Mouse (Mus musculus) gonadal fat pad, adult 2 months (tissue): ENCODE measurements around the gene Klhl42. TPM values are rescaled to one million over a fixed set of nuclear protein-coding genes. Genes with fewer than 3 reads are reported as not detected.

Experiments used
- DNase-seq: peaks from one replicate; pipeline ENCODE4 v3.0.0-alpha.2; 2012; ENCODE audit warnings: low read depth
- polyA plus RNA-seq: library from polyadenylated mRNA; depleted of rRNA; stranded (reverse); fragments of >200 nt; gene quantifications from 2 replicates; pipeline ENCODE4 v1.2.3, GENCODE M21; 2012

Klhl42 gene
- polyA plus RNA-seq, 1 experiment = 19.0 TPM

DNA sequence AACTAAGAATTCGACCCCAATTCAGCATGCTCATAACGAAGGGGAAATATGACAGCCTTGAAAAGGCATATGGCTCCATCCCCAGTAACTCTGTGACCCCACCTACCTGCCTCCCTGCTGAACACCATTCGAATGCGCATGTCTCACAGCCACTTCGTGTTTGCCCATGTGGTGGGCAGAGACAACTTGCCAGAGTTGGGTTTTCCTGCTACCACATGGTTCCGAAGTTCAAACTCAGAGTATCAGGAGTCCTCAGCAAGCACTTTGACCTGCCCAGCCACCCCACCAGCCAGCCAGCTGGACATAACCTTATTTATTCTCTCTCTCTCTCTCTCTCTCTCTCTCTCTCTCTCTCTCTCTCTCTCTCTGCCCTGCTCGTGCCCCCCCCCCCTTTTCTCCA, 3.4 kb upstream of the Klhl42 start:
- no peak for DNase-seq

DNA sequence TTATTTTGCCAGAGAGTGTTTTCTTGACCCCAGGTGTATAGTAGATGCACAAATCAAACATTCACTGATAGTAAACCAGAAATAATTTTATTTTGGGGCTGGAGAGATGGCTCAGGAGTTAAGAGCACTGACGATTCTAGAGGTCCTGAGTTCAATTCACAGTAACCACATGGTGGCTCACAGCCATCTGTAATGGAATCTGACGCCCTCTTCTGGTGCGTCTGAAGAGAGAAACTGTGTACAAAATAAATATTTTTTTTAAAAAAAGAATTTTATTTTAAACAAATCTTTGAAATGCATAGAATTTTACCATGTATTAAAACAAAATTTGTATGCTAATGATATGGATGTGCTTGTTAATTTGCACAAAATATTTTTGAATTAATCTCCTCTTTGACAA, 2.7 kb upstream of the Klhl42 start:
- DNase-seq = no peak

DNA sequence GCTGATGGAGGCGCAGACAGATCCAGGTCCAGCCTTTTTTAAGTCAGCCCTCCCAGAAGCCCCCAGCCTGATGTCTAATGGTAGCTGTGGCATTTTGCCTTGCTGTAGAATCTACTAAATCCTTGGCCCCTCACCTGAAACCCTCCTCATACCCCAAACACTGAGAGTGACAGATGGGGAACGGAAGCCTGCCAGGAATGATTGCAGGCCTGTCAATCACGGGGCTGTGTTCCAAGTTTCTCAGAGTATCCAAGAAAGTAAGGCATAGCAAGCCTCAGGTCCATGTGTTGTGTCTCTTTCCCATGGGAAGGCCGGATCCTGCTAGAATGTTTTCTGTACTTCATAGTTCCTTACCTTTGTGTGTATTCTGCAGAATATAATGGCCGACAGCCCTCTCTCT, 988 bp upstream of the Klhl42 start:
- DNase-seq = no peak

DNA sequence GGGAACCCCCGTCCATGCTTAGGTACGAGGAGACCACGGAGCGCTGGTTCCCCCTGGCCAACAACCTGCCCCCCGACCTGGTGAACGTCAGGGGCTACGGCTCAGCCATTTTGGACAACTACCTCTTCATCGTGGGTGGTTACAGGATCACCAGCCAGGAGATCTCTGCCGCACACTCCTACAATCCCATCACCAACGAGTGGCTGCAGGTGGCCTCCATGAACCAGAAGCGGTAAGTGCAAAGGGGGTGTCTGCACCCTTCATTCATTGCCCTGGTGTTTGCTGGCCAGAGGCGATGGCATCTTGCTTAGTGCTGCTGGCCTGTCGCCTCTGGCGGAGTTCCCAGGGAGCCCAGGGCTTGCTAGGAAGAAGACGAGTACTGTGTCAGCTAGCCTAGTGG, 957 bp downstream of the Klhl42 start:
- no peak for DNase-seq

DNA sequence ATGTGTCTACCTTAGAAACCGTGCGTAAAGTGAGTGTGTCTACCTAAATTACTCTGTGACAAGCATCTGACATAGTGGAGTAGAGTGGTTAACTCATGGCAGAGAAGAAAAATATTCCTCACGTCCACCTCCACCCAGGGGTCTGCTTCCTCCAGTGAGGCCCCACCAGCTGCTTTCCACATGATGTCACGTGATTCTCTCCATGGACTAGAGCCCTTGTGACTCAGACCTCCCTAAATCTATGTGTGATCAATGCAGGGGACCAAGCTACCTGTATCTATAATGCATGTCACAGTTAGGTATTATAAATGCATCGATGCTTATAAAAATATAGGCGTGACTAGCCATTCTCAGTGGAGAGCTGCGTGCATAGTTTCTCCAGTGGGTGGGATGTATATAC, 3.6 kb downstream of the Klhl42 start:
- no peak for DNase-seq

DNA sequence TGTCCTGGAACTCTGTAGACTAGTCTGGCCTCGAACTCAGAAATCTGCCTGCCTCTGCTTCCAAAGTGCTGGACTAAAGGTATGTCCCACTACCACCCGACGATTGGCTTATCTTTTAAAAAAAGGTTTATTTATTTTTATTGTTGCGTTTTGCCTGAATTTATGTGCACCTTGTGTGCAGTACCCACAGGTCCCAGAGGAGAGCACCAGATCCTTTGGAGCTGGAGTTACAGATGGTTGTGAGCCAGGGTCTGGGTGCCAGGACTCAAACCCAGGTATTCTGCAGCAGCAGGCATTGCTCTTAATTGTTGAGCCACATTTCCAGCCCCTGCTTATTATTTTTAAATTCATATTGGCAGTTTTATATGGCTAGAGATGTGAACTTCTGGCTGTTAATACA, 4.9 kb downstream of the Klhl42 start:
- DNase-seq = no peak

DNA sequence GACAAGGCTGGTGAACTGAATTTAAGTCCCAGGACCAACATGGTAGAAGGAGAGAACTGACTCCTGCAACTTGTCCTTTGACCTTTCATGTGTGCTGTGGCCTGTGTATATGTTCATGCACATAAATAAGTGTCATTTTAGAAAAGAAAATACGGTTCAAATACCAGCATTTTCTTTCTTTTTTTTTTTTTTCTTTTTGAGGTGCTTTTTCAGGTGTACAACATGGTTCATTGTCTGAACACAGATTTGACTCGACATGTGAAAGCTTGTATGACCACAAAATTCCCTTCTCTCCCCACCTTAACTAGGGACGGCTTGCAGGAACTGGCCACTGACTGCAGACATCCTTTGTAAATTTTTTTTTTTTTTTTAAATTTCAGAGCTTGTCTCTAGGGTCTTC, 5.8 kb downstream of the Klhl42 start:
- no peak for DNase-seq

DNA sequence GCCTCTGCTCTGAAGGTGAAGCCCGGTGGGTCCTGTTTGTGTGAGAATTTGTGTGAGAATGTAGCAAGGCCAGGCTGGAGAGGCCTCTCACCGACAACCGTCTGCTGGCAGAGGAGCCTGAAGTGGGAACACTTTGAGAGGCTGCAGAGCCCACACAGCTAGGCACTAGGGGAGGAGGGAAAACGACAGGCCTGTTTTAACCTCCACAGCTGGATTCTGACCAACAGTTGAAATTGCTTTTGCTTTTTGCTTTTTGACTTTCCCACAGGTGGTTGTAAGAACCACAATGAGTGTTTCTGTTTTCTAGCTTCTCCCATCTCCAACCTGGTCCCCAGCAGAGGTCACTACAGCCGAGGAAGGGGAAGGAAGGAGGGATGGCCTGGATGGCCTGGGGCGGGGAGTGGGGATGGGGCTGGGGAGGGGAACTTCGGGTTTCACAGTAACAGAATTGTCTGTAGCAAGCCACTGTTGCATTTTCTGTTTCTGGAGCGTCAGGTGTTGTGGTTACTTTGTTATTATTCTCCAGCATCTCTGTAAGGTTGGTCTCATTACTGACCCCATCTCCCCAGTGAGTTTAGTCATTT, 6.3 kb downstream of the Klhl42 start:
- no peak for DNase-seq

DNA sequence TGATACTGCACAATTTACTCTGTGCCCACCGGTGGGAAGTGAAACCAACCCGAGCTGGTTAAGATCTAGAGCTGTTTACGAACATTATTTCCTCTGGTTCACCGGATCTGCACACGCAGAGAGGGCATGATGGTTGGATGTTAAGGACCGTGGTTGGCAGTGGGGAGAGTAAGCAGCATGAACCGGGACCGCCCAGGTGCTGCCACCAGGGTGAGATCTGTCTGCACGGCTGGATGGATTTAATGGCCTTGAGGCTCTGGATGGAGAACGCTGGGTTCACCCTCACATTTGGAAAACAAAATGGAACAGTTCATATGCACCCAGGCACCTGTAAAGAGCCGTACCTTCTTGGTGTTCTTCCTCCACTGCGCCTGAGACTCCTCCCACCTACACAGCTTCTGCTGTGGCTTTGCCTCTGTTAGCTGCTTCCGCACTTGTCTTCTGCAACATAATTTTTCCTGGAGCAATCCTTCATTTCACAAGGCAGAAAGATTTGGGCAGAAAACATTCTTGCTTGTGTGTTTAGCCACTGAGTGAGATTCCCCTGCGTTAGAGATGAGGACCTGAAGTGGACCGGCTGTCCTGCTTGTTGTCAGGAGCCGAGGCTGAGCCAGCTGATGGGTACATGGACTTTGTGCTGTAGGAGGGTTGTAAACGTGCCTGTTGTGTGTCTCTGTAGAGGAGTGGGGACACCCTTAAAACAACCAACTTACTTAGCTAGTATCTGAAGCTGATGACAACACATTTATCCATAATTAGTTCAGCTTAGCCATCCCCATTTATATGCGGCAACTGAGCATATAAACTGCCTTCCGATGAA, 8.5 kb downstream of the Klhl42 start:
- DNase-seq = no peak

DNA sequence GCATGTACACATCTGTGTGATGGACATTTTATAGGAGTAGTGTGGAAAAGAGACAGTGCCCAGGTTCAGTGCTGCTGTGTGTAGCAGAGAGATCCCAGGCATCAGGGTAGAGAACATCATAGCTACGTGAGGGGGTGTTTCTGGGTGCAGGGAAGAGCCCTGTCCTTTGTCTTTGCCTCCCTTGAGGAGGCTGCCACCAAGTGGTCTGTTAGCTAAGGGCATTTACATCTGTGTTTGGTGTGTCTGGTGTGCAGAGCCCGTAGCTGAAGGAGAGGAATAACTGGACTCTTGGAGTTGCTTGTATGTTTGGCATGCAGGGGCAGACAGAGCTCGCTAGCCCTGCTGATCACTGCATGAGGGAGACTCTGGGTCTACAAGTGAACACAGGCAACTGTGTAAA, 11.1 kb downstream of the Klhl42 start:
- DNase-seq = no peak

DNA sequence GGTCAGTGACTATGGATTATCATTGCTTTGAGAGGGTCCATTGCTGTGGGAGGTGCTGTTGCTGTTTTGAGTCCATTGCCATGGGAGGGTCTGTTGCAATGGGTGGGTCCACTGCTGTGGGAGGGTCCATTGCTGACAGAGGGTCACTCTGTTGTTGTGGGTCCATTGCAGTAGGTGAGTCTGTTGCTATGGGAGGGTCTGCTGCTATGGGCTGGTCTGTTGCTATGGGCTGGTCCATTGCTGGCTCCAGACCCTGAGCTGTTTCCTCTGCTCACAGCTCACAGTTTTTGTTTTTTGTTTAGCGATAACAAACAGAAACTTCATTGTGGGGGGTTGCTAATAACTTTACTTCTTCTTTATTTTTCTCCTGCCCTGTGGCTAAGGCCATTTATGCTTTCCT, 14.3 kb downstream of the Klhl42 start:
- no peak for DNase-seq

DNA sequence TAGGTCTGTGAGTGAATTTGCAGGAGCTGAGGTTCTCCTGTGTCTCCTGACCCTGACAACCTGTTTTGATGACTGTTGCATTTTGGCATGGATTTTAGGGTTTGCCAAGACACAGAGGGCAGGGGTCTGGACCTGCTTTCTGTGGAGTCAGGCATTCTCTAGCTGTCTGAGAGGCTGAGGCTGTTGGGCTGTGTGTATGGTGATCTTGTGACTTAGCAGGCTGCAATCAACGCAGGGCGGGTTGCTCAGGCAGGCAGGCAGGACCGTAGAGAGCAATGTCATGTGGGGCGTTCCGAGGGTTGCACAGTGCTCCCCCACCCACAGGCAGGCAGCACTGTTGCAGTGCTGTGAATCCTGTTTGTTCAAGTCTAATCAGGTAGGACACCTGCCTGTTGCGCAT, 15.5 kb downstream of the Klhl42 start:
- DNase-seq = no peak

DNA sequence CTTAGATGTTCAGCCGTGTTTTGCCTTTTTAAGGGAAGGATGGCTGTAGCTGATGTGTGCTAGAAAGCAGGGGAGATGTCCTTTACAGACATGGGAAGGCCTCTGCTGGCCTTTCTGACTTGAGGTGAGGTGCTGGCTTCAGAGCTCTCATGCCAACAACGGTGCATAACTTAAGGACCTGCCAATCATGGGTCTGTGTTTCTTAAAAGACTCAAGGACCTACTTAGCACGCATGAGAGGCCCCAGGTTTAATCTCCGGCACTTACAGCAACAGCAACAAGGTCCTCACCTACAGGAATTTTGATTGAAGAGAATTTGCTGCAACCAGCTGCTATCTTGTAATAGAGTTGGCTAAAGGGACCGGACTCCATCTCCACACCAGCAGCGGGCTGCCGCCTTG, 18.1 kb downstream of the Klhl42 start:
- no peak for DNase-seq

DNA sequence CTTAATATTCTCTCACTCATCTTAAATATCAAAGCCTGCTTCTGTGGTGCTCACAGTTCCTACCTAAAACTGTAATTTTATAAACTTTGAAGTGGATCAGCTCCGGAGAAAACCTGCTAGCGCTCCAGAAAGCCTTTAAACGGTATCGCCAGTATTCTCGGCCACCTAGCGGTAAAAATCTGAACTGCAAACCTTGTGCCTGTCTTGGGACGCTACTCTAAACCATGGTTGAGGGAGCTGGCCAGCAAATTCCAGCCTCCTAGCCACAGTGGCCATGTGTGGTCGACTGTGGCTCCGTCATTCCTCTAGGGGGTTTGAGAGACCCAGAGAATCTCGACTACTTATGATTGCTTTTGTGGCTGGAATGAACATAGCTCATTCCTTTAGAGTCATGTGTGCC, 25.4 kb downstream of the Klhl42 start:
- DNase-seq = peak; percentile 8

DNA sequence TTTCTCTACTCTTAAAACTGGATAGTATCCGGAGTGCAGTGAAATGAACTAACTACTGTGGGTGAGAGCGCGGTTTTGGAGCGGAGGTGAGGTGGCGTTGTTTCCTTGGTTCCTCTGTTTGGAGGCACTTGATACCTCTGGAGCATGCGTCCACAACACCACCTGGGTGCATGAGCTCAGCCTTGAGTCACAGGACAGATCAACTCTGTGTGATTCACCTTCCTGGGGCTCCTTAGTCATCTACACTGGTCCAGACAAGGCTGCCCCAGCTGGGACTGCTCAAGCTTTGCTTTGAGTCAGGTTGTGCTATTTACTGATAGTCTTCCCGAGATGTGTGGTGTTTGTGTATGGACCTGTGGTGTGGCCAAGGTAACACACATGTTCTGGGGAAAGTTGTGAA, 26.6 kb downstream of the Klhl42 start:
- DNase-seq = no peak

DNA sequence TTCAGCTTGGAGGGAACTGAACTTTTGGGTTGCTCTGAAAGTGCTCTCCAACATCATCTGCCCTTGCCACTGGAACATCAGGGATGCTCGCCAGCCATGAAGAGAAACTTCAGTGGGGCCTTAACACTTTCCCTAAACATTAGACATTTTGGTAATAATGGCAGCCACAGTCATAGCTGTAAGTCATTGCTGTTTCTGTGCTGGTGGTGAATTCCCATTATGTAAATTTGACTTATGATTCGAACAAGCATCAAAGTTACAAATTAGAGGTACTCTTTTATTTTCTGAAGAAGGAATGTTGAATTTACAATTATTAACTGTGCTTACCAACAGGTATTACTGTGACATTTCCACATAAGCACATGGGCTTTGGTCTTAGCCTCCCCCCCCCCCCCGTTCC, 27.0 kb downstream of the Klhl42 start:
- no peak for DNase-seq

DNA sequence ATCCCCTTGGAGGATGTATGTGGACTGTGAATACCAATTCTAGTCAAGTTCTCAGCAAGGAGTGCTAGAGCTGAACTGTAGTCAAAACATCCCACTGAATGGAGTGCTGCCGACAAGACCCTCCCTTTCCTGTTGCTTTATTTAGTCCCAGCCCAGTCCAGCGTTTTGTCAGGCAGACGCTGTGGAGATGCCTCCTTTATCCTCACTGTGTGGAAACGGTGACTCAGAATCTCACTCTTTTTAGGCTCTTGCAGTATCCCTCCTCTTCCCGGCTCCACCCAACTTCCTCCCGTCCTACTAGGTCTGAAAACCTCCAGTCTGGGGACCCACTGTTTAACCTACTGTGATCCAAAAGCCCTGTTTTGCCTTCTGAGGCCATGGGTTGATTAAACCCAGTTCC, 30.1 kb downstream of the Klhl42 start:
- no peak for DNase-seq

DNA sequence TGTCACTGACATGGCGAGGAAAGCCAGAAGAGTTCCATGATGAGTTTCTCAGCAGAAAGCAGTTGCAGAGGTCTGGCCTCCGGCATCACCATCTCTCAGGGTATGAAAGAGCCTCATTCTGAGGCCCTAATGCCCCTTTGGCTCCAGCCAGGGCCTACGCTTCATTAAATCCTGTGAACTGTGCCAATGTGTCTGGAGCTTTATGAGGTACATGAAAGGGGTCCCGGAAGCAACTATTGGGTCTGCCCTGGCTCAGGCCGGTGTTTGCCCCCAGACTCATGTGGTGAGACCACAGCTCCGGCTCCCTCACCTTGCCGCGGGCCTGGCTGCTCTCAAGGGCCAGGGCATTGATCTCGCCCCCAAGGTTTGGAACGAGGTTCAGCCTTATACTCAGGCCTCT, 36.1 kb downstream of the Klhl42 start:
- no peak for DNase-seq

DNA sequence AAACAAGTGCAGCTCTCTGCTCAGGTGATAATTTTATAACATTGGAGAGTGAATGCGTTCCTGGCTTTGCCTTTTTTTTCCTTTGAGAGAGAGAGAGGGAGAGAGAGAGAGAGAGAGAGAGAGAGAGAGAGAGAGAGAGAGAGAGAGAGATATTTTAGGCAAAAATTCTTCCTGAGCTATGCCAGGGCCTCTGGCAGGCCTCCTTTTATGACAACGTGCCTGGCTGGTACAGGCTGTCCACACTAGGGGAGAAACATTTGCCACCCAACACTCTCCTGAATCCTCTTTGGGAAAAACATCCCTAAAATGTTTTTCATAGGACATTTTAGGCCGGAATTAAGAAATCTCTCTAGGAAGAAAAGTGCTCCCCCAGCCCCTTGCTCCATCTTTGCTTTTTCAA, 47.1 kb downstream of the Klhl42 start:
- DNase-seq = no peak

DNA sequence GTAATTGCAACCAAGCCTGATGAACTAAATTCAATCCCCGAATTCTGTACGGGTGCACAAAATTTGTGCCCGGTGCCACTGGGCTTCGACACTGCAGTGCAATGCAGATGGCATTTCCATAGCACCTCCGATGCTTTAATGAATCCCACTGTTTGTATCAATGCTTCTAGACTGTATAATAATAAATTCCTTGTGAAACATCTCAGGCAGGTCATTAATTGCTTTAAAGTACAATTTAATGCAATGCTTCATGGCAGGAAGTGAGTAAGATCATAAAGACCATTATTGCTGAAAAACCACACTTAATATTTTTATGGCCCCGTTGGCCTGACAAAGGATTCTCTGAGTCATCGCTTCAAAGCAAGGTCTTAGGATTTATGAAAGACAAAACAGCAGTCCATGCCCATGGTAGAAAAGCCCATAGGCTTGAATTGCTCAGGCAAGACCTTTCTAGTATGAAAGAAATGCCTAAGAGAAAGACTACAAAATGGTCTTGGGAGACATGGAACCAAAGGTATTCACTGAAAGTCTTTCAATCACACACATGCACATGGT, 49.5 kb downstream of the Klhl42 start:
- DNase-seq = no peak

DNA sequence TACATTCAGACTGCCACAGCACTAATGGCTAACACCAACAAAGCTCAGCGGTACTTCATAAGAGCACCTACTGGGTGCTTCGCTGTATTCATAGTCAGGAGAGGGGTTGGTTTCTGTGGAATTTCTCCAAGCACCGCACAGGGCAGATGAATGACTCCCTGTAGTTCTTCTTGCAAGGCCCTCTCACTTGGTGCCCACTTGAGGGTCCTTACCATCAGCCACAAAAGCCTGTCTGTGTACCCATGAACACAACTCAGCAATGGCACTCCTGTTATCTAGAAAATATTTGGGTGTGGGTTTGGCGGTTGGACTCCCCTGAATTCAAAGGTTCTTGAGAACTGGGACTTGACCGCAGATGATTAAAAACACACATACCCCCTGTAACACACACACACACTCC, 53.5 kb downstream of the Klhl42 start:
- no peak for DNase-seq

DNA sequence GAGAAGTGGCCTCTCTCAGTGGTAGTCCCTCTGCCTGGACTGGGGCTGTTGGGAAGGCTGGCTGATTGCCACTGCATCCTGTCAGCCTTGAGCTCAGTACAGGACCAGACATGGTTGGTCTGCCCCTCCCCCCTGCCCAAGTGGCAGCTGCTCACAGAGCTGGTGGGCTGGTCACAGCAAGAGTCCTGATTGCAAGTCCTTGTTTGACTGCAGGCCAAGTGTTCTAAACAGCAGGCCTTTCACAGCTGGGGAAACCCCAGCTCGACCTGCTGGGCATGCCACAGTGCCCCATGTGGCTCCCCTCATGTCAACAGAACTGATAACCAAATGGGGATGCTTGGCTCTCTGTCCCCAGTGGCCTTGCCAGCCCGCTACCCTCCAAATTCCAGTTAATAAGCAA, 54.1 kb downstream of the Klhl42 start:
- no peak for DNase-seq

DNA sequence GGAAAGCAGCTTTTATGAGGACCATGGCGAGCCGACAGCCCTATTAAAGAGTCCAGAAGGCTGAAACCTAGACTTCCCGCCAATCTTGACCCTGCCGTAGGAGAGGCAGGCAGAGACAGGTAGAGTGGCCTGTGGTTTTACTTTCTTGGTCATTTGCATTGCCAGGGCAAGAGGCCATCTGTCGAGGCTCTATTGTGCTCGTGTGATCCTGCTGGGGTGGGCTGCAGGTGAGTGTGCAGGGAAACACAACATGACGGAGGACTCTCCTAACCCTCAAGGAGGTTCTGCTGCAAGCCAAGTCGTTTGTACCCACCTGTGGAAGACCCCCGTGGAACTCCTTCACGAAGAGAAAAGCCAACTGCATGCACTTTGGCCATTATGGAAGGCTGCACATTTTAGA, 54.6 kb downstream of the Klhl42 start:
- no peak for DNase-seq

DNA sequence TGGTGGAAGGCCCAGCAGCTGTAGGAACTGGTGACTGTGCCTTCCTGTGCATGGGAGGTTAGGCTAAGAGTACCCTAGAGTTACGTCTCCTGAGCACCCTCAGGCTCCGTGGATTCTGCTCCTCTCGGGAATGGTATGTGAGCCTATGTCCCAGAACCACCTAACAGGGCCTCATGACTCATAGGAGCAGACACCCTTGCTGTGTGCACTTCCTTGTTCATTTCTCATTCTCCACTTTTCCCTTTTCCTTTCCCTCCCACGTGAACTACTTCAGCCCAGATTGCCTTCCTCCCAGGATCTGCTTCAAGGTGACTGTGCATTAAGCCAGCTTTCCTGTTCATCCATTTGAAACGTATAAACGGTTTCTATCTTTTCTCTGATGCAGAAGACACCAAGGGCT, 59.9 kb downstream of the Klhl42 start:
- DNase-seq = no peak
